Mouse (Mus musculus): ENCODE measurements around the gene Rptor. TPM values are rescaled to one million over a fixed set of nuclear protein-coding genes. Genes with fewer than 3 reads are reported as not detected.

Rptor gene
- total RNA-seq, 2 experiments from 2014 or later: 5.6 to 12.3 TPM

DNA sequence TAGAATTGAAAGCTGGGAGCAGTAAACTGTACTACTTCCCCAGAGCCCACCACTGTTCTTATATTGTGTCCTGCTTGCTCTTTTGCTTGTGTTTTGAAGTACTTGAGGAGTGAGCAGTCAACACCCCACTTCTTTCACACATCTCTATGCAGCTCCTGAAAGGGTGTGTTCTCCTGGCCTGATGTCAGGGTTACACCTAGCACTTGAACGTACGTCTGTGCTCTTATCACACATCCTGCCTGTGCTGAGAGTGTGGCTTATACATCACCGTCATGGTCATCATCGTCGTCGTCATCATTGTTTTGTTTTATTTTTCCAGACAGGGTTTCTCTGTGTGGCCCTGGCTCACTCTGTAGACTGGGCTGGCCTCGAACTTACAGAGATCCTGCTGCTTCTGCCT, 41.4 kb downstream of the Rptor start:
- ATAC-seq (replicated peaks; ENCODE audit: low FRiP score, poor library complexity, severe bottlenecking): no peak

GRCm38 (mm10) chr11:119644612-119645379, 42.1 kb downstream of the Rptor start:
- ATAC-seq (replicated peaks; ENCODE audit: low FRiP score, poor library complexity, severe bottlenecking): no peak

GRCm38 (mm10) chr11:119650456-119650855, 47.8 kb downstream of the Rptor start:
- ATAC-seq (replicated peaks; ENCODE audit: low FRiP score, poor library complexity, severe bottlenecking): no peak

- no peak for ATAC-seq (replicated peaks; ENCODE audit: low FRiP score, poor library complexity, severe bottlenecking)
These were observed 50.6 kb downstream of the Rptor start for GRCm38 (mm10) chr11:119653336-119653735.

- ATAC-seq (replicated peaks; ENCODE audit: low FRiP score, poor library complexity, severe bottlenecking): 0 out of 2 replicates have a peak, but pooled peaks have one; percentile 54
These were observed 54.8 kb downstream of the Rptor start for GRCm38 (mm10) chr11:119657534-119657933.

DNA sequence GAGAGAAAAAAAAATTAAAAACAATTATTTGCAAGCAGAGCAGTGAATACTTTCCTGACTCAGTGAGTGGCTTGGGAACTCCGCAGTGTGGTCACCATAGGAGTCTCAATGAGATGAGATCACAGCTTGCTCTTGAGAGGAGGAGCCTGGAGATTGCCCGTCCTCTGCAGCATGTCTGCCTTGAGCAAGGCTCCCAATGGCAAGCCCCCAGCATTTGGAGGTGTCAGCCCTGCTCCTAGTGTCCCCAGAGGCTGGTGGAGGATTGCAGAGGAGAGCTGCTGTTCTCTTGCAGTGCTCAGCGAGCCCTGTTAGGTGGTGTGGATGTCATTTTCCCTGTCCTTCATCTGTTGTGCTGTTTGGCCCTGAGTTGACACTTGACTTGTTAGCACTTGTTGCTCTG, 56.6 kb downstream of the Rptor start:
- no peak for ATAC-seq (replicated peaks; ENCODE audit: low FRiP score, poor library complexity, severe bottlenecking)

- peak; percentile 81 for ATAC-seq (replicated peaks; ENCODE audit: low FRiP score, poor library complexity, severe bottlenecking)
These were observed 58.8 kb downstream of the Rptor start for GRCm38 (mm10) chr11:119661479-119661878.

DNA sequence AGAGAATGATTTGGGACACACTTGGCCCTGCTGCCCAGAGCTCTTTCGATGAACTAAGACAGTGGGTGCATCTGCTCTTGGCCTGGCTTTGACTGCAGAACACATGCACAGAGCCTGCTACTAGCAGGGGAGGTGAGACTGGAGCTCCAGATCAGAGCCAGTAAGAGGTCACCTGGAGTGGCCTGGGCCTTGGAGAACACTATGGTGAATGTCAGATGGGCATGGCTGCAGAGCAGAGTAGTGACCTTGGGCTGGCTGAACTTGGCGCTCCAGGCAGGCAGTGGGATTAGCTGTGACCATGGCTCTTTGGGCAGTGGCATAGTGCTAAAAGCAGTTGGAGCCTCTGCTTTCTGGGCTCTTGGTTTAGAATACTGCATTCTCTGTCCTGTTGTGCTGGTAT, 61.2 kb downstream of the Rptor start:
- no peak for ATAC-seq (replicated peaks; ENCODE audit: low FRiP score, poor library complexity, severe bottlenecking)

DNA sequence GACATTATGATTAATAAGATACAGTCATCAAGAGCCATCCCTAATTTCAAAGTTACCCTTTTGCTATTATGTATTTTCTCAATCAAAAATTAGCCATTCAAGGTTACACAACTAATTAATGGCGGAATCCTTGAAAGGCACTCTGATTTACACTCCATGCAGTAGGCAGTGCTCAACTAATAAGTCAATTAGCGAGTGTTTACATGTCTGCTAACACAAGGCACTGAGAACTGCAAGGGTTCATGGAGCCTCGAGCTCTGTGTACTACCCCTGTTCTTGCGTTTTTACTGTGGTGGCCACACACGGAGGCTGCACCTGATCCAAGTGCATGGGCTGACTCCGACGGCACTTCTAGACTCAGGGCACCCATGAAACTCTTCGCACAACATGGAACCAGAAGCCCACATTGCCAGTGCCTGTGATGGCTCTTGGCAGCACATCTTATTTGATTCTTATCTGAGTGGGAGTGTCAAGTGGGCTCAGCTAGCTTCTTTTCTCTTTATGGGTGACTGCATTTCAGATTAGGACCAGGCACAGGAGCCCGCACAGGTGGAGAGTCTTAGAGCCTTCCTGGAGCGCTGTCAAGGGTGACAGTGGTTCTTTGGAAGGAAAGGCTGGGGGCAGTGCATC, 62.1 kb downstream of the Rptor start:
- ATAC-seq (replicated peaks; ENCODE audit: low FRiP score, poor library complexity, severe bottlenecking): no peak

DNA sequence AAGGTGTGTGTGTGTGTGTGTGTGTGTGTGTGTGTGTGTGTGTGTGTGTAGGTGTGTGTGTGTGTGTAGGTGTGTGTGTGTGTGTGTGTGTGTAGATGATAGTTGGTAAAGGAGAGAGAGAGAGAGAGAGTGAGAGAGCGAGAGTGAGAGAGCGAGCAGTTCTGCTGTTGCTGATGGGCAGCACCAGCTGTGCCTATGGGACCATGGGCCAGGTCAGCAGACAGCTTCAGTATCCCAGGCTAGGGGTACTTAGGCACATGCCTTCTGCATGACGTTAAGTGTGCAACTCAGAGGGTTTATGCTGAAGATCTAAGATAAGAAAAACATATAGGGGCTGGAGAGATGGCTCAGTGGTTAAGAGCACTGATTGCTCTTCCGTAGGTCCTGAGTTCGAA, 62.6 kb downstream of the Rptor start:
- no peak for ATAC-seq (replicated peaks; ENCODE audit: low FRiP score, poor library complexity, severe bottlenecking)

- ATAC-seq (replicated peaks; ENCODE audit: low FRiP score, poor library complexity, severe bottlenecking): no peak
These were observed 63.9 kb downstream of the Rptor start for GRCm38 (mm10) chr11:119666567-119667108.

- ATAC-seq (replicated peaks; ENCODE audit: low FRiP score, poor library complexity, severe bottlenecking): peak; percentile 58
These were observed 68.3 kb downstream of the Rptor start for GRCm38 (mm10) chr11:119670690-119671666.

GRCm38 (mm10) chr11:119672041-119672440, 69.3 kb downstream of the Rptor start:
- no peak for ATAC-seq (replicated peaks; ENCODE audit: low FRiP score, poor library complexity, severe bottlenecking)

DNA sequence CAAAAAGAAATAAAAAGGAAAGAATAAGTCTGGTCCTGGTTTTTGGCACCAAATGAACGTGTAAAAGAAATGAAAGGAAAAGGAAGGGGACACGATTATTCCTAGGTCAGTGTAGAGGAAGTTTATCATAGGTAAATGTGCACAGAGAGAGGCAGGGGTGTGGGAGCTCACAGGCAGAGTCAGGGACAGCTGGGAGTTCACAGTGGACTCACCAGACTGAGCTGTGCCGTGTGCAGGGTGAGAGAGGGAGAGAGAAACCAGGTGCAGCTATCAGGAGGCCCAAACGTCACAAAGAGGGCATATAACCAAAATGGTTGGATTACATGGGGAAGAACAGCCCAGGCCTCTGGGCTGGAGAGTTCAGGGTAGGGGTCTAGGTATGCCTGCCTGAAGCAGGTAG, 70.1 kb downstream of the Rptor start:
- ATAC-seq (replicated peaks; ENCODE audit: low FRiP score, poor library complexity, severe bottlenecking): no peak

DNA sequence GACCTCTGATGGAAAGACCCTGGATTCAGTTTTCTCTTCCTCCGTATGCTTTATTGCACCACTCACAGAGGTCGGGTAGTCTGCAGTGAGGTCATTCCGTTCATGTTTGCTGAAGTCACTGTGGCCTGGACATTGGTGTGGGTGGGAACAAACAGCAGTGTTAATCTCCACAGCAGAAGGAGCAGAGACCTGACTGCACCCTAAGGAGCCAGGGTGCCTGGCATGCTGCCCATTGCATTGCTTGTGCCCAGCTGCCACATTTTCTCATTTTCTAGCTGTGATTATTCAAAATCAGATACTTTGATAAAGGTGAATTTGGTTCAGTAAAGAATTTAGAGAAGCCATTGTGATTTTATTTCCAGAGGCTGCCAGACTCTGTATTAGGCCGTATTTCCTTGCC, 72.1 kb downstream of the Rptor start:
- ATAC-seq (replicated peaks; ENCODE audit: low FRiP score, poor library complexity, severe bottlenecking): no peak

GRCm38 (mm10) chr11:119675546-119675945, 72.8 kb downstream of the Rptor start:
- ATAC-seq (replicated peaks; ENCODE audit: low FRiP score, poor library complexity, severe bottlenecking): no peak

- no peak for ATAC-seq (replicated peaks; ENCODE audit: low FRiP score, poor library complexity, severe bottlenecking)
These were observed 74.2 kb downstream of the Rptor start for GRCm38 (mm10) chr11:119676751-119677411.

- no peak for ATAC-seq (replicated peaks; ENCODE audit: low FRiP score, poor library complexity, severe bottlenecking)
These were observed 75.7 kb downstream of the Rptor start for GRCm38 (mm10) chr11:119678427-119678826.

DNA sequence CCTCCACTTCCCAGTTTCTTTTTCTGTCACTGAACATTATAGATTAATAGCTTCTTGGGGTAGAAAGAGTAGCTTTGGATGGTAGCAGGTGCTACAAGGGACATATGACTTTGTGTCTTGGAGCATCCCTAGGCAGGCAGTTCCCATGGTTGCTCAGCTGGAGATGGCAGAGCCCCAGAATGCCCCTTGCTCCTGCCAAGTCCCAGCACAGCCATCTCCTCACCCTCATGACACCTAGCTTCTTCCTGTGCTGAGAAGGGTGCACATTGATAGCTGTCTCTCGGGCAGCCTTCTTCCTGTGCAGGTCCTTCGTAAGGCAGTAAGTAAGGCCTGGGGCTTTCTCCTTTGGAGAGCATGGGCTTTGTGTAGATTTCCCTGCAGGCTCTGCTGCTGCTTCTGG, 78.0 kb downstream of the Rptor start:
- no peak for ATAC-seq (replicated peaks; ENCODE audit: low FRiP score, poor library complexity, severe bottlenecking)

- no peak for ATAC-seq (replicated peaks; ENCODE audit: low FRiP score, poor library complexity, severe bottlenecking)
These were observed 79.6 kb downstream of the Rptor start for GRCm38 (mm10) chr11:119682285-119682684.

All from erythroblast, adult 5-6 weeks (primary cell).